Mouse (Mus musculus) G1E-ER4 (cell line): ENCODE data around the gene Nfxl1. TPM values are rescaled to one million over a fixed set of nuclear protein-coding genes. Genes with fewer than 3 reads are reported as not detected.

Experiments used
- GATA1 ChIP-seq: IDR thresholded peaks from one replicate; pipeline ENCODE4 v1.8.0; 2012; ENCODE audit warnings: low read length, inconsistent platforms
- polyA plus RNA-seq: library from polyadenylated mRNA; stranded (reverse); fragments of >175 nt; gene quantifications from 2 replicates; pipeline ENCODE4 v1.2.3, GENCODE M21; 2012

Gene Nfxl1
- polyA plus RNA-seq, 1 experiment = 15.3 TPM

- TF ChIP-seq GATA1 = no peak
These were observed 61.2 kb downstream of the Nfxl1 start for GRCm38 (mm10) chr5:72498271-72498670.

DNA sequence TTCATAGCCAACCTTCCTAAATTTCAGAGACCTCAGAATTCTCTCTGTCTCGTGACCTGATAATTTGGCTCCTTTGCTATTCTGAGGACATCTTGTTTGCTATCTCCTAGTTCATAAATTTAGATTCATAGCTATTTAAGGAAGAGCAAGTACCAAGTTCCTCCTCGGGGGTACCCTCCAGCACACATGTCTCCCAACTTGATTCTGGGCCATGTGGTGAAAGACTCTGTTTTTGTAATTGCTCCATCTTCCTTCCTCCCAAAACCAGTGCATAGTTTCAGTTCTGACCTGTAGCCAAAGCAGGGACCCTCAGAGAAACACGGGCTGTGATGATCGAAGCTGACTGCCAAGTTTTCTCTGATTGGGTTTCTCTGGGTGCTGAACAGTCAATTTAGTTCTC, 62.7 kb downstream of the Nfxl1 start:
- TF ChIP-seq GATA1 = no peak

- TF ChIP-seq GATA1 = no peak
These were observed 65.6 kb downstream of the Nfxl1 start for GRCm38 (mm10) chr5:72493906-72494305.

GRCm38 (mm10) chr5:72491232-72491631, 68.3 kb downstream of the Nfxl1 start:
- no peak for TF ChIP-seq GATA1

GRCm38 (mm10) chr5:72480456-72480855, 79.0 kb downstream of the Nfxl1 start:
- no peak for TF ChIP-seq GATA1

DNA sequence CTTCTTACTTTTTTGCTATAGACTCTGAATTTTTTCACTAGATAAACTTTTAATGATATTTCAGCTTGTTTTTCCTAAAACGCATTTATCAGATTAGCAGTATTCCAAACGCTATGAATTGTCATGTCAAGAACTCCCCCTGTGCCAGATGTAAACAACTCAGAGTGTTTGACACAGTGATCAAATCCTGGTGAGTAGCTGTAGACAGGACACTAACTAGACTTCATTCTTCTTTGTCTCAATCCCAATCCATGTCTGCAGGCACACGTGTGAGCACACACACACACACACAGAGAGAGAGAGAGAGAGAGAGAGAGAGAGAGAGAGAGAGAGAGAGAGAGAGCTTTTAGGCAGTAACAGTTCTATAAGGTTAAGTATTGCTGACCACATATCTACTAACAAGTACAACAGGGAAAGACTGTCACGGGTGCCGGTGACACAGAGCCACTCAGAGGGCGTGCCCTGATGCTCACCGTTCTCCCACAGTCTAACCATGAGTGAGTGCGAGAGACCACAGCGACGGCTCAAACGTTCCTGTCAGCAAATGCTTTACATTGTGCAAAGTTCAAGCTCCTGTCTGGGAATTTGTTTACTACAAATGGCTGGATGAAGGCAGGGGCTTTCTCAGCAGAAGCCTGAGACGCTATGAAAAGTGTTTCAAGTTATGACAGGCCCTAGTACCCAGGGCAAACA, 87.0 kb downstream of the Nfxl1 start:
- TF ChIP-seq GATA1 = no peak

DNA sequence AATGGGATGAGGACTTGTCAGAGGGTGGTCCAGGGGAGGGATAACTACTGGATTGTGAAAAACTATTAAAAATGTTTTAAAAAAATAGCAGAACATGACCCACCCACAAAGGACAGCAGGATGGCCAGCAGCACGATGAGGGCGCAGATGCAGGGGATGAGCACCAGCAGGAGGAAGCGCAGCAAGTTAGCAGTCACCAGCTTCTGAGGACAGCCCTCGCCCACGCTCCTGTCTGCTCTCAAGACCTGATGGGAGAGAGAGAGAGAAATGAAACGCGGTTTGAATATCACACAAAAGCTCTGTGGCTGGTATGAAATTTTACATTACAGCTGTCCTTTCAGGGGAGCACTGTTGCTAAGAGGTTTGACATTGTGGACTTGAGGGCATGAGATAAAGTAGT, 87.7 kb downstream of the Nfxl1 start:
- TF ChIP-seq GATA1 = no peak

- no peak for TF ChIP-seq GATA1
These were observed 94.6 kb downstream of the Nfxl1 start for GRCm38 (mm10) chr5:72464932-72465331.

Other genes starting within 250 kb of the Nfxl1 start
- not detected in 2 replicates for gene Corin, start 55.2 kb downstream of the Nfxl1 start, polyA plus RNA-seq
- gene Zar1, start 21.6 kb upstream of the Nfxl1 start, polyA plus RNA-seq = not detected in 2 replicates
- gene Gm5868, start 27.9 kb upstream of the Nfxl1 start, polyA plus RNA-seq = not detected in 2 replicates
- gene Cnga1, start 84.6 kb upstream of the Nfxl1 start, polyA plus RNA-seq = not detected in 2 replicates
- gene Nipal1, start 88.1 kb upstream of the Nfxl1 start, polyA plus RNA-seq = not detected in 2 replicates
- gene Txk, start 193.1 kb upstream of the Nfxl1 start, polyA plus RNA-seq = not detected in 2 replicates